Mouse (Mus musculus): ENCODE data around the gene Sfmbt2.
"Not testable (repeated sequence)": the region's sequence is repeated elsewhere in the genome, so short reads cannot be mapped to it uniquely, and the experiment has no call there.

The Sfmbt2 gene

GRCm38 (mm10) chr2:10370176-10370575 is at the start of gene Sfmbt2:
Sfmbt2 (plus strand) TSS chr2:10370510.
- DNase-seq (ENCODE audit: low read depth, low spot score), result no peak
- no peaks in the 10 kb centered on the region for H3K36me3 ChIP-seq (ENCODE audit: control insufficient read depth, insufficient read depth, low read length, poor library complexity, severe bottlenecking)
- H3K27me3 ChIP-seq (ENCODE audit: control insufficient read depth, insufficient read depth, low read length, poor library complexity, severe bottlenecking), result 0 out of 2 replicates have a peak, but pooled peaks cover 3% of the 10 kb centered on the region

- no peaks in the 10 kb centered on the region for H3K36me3 ChIP-seq (ENCODE audit: control insufficient read depth, insufficient read depth, low read length, poor library complexity, severe bottlenecking)
- H3K27me3 ChIP-seq (ENCODE audit: control insufficient read depth, insufficient read depth, low read length, poor library complexity, severe bottlenecking), result no peaks in the 10 kb centered on the region
- DNase-seq (ENCODE audit: low read depth, low spot score), result no peak
These were observed 49.2 kb upstream of the Sfmbt2 start for GRCm38 (mm10) chr2:10321093-10321492.

- no peak for DNase-seq (ENCODE audit: low read depth, low spot score)
- Histone ChIP-seq H3K27me3 (ENCODE audit: control insufficient read depth, insufficient read depth, low read length, poor library complexity, severe bottlenecking) (no peaks in the 10 kb centered on the region; the same call in 1 of the 2 replicates), H3K36me3 (ENCODE audit: control insufficient read depth, insufficient read depth, low read length, poor library complexity, severe bottlenecking) (no peaks in the 10 kb centered on the region)
These were observed 47.1 kb upstream of the Sfmbt2 start for GRCm38 (mm10) chr2:10323173-10323572.

GRCm38 (mm10) chr2:10324980-10325379 is 45.3 kb upstream of the Sfmbt2 start:
- no peaks in the 10 kb centered on the region; the same call in none of the 2 replicates for H3K27me3 ChIP-seq (ENCODE audit: control insufficient read depth, insufficient read depth, low read length, poor library complexity, severe bottlenecking)
- no peak for DNase-seq (ENCODE audit: low read depth, low spot score)
- no peaks in the 10 kb centered on the region for H3K36me3 ChIP-seq (ENCODE audit: control insufficient read depth, insufficient read depth, low read length, poor library complexity, severe bottlenecking)

- no peaks in the 10 kb centered on the region for H3K36me3 ChIP-seq (ENCODE audit: control insufficient read depth, insufficient read depth, low read length, poor library complexity, severe bottlenecking)
- no peak for DNase-seq (ENCODE audit: low read depth, low spot score)
These were observed 40.1 kb upstream of the Sfmbt2 start for GRCm38 (mm10) chr2:10330216-10330615.

GRCm38 (mm10) chr2:10334299-10334698 is 36.0 kb upstream of the Sfmbt2 start:
- Histone ChIP-seq H3K27me3 (ENCODE audit: control insufficient read depth, insufficient read depth, low read length, poor library complexity, severe bottlenecking) (no peaks in the 10 kb centered on the region; the same call in 1 of the 2 replicates), H3K36me3 (ENCODE audit: control insufficient read depth, insufficient read depth, low read length, poor library complexity, severe bottlenecking) (no peaks in the 10 kb centered on the region)
- no peak for DNase-seq (ENCODE audit: low read depth, low spot score)

More at GRCm38 (mm10) chr2:10330216-10330615, 40.1 kb upstream of the Sfmbt2 start:
- no peaks in the 10 kb centered on the region; the same call in none of the 2 replicates for H3K27me3 ChIP-seq (ENCODE audit: control insufficient read depth, insufficient read depth, low read length, poor library complexity, severe bottlenecking)

GRCm38 (mm10) chr2:10335037-10335608 is 35.2 kb upstream of the Sfmbt2 start:
- DNase-seq (ENCODE audit: low read depth, low spot score), result no peak
- Histone ChIP-seq H3K27me3 (ENCODE audit: control insufficient read depth, insufficient read depth, low read length, poor library complexity, severe bottlenecking) (no peaks in the 10 kb centered on the region), H3K36me3 (ENCODE audit: control insufficient read depth, insufficient read depth, low read length, poor library complexity, severe bottlenecking) (no peaks in the 10 kb centered on the region)

- no peaks in the 10 kb centered on the region for H3K27me3 ChIP-seq (ENCODE audit: control insufficient read depth, insufficient read depth, low read length, poor library complexity, severe bottlenecking)
- DNase-seq (ENCODE audit: low read depth, low spot score), result no peak
- no peaks in the 10 kb centered on the region for H3K36me3 ChIP-seq (ENCODE audit: control insufficient read depth, insufficient read depth, low read length, poor library complexity, severe bottlenecking)
These were observed 30.3 kb upstream of the Sfmbt2 start for GRCm38 (mm10) chr2:10340022-10340421.

- no peak for DNase-seq (ENCODE audit: low read depth, low spot score)
These were observed 26.8 kb upstream of the Sfmbt2 start for GRCm38 (mm10) chr2:10343523-10343922.

GRCm38 (mm10) chr2:10344073-10344472 is 26.2 kb upstream of the Sfmbt2 start:
- H3K36me3 ChIP-seq (ENCODE audit: control insufficient read depth, insufficient read depth, low read length, poor library complexity, severe bottlenecking); DNase-seq (ENCODE audit: low read depth, low spot score); H3K27me3 ChIP-seq (ENCODE audit: control insufficient read depth, insufficient read depth, low read length, poor library complexity, severe bottlenecking): not testable (repeated sequence)

More at GRCm38 (mm10) chr2:10343523-10343922, 26.8 kb upstream of the Sfmbt2 start:
- Histone ChIP-seq H3K27me3 (ENCODE audit: control insufficient read depth, insufficient read depth, low read length, poor library complexity, severe bottlenecking) (no peaks in the 10 kb centered on the region), H3K36me3 (ENCODE audit: control insufficient read depth, insufficient read depth, low read length, poor library complexity, severe bottlenecking) (no peaks in the 10 kb centered on the region)

- no peaks in the 10 kb centered on the region for H3K36me3 ChIP-seq (ENCODE audit: control insufficient read depth, insufficient read depth, low read length, poor library complexity, severe bottlenecking)
- DNase-seq (ENCODE audit: low read depth, low spot score), result no peak
- no peaks in the 10 kb centered on the region for H3K27me3 ChIP-seq (ENCODE audit: control insufficient read depth, insufficient read depth, low read length, poor library complexity, severe bottlenecking)
These were observed 23.1 kb upstream of the Sfmbt2 start for GRCm38 (mm10) chr2:10347193-10347592.

- Histone ChIP-seq H3K27me3 (ENCODE audit: control insufficient read depth, insufficient read depth, low read length, poor library complexity, severe bottlenecking) (no peaks in the 10 kb centered on the region), H3K36me3 (ENCODE audit: control insufficient read depth, insufficient read depth, low read length, poor library complexity, severe bottlenecking) (no peaks in the 10 kb centered on the region)
- DNase-seq (ENCODE audit: low read depth, low spot score), result no peak
These were observed 22.3 kb upstream of the Sfmbt2 start for GRCm38 (mm10) chr2:10348036-10348435.

- Histone ChIP-seq H3K27me3 (ENCODE audit: control insufficient read depth, insufficient read depth, low read length, poor library complexity, severe bottlenecking) (no peaks in the 10 kb centered on the region), H3K36me3 (ENCODE audit: control insufficient read depth, insufficient read depth, low read length, poor library complexity, severe bottlenecking) (no peaks in the 10 kb centered on the region)
- DNase-seq (ENCODE audit: low read depth, low spot score), result no peak
These were observed 20.0 kb upstream of the Sfmbt2 start for GRCm38 (mm10) chr2:10350266-10350810.

- Histone ChIP-seq H3K27me3 (ENCODE audit: control insufficient read depth, insufficient read depth, low read length, poor library complexity, severe bottlenecking) (no peaks in the 10 kb centered on the region), H3K36me3 (ENCODE audit: control insufficient read depth, insufficient read depth, low read length, poor library complexity, severe bottlenecking) (no peaks in the 10 kb centered on the region)
- DNase-seq (ENCODE audit: low read depth, low spot score), result no peak
These were observed 19.2 kb upstream of the Sfmbt2 start for GRCm38 (mm10) chr2:10351125-10351524.

GRCm38 (mm10) chr2:10352887-10353286 is 17.4 kb upstream of the Sfmbt2 start:
- no peak for DNase-seq (ENCODE audit: low read depth, low spot score)
- no peaks in the 10 kb centered on the region for H3K36me3 ChIP-seq (ENCODE audit: control insufficient read depth, insufficient read depth, low read length, poor library complexity, severe bottlenecking)
- no peaks in the 10 kb centered on the region for H3K27me3 ChIP-seq (ENCODE audit: control insufficient read depth, insufficient read depth, low read length, poor library complexity, severe bottlenecking)

GRCm38 (mm10) chr2:10353889-10354288 is 16.4 kb upstream of the Sfmbt2 start:
- no peaks in the 10 kb centered on the region for H3K36me3 ChIP-seq (ENCODE audit: control insufficient read depth, insufficient read depth, low read length, poor library complexity, severe bottlenecking)
- no peak for DNase-seq (ENCODE audit: low read depth, low spot score)
- H3K27me3 ChIP-seq (ENCODE audit: control insufficient read depth, insufficient read depth, low read length, poor library complexity, severe bottlenecking), result no peaks in the 10 kb centered on the region
